Mouse (Mus musculus) CH12.LX (cell line): ENCODE data around the gene Hes3.

Source experiments
- POLR2A ChIP-seq: IDR thresholded peaks from 2 replicates; pipeline ENCODE4 v1.6.1; 2011; ENCODE audit warnings: low read depth, mild to moderate bottlenecking, improper control_type of control experiment, low read length
- TCF12 ChIP-seq: IDR thresholded peaks from 2 replicates; pipeline ENCODE4 v1.6.1; 2014; ENCODE audit warnings: low read depth, mild to moderate bottlenecking, inconsistent platforms, low read length, improper control_type of control experiment

- TF ChIP-seq POLR2A (no peak), TCF12 (no peak)
Measured at GRCm38 (mm10) chr4:152282721-152283120, 8.7 kb downstream of the Hes3 start.
